Mouse (Mus musculus) fibroblast of lung, adult 2 months (primary cell): ENCODE measurements around the gene Fam181a.

Source experiments
- DNase-seq: peaks from one replicate; pipeline ENCODE4 v3.0.0-alpha.2; 2011; ENCODE audit warnings: low read depth

The Fam181a gene

GRCm38 (mm10) chr12:103310744-103311267, at the start of gene Fam181a:
Gene Fam181a, plus strand, starts transcription at chr12:103310975.
- no peak for DNase-seq

- no peak for DNase-seq
These were observed 48.5 kb upstream of the Fam181a start for GRCm38 (mm10) chr12:103262017-103262865.

GRCm38 (mm10) chr12:103266605-103267004, 44.2 kb upstream of the Fam181a start:
- no peak for DNase-seq

- DNase-seq = no peak
These were observed 38.6 kb upstream of the Fam181a start for GRCm38 (mm10) chr12:103272176-103272575.

- DNase-seq = no peak
These were observed 37.7 kb upstream of the Fam181a start for GRCm38 (mm10) chr12:103273051-103273450.

- DNase-seq = no peak
These were observed 37.0 kb upstream of the Fam181a start for GRCm38 (mm10) chr12:103273732-103274131.

GRCm38 (mm10) chr12:103276422-103276821, 34.4 kb upstream of the Fam181a start:
- no peak for DNase-seq

GRCm38 (mm10) chr12:103281491-103281890, 29.3 kb upstream of the Fam181a start:
- no peak for DNase-seq

- no peak for DNase-seq
These were observed 28.9 kb upstream of the Fam181a start for GRCm38 (mm10) chr12:103281912-103282311.

GRCm38 (mm10) chr12:103282936-103283335, 27.8 kb upstream of the Fam181a start:
- no peak for DNase-seq

- DNase-seq = no peak
These were observed 27.4 kb upstream of the Fam181a start for GRCm38 (mm10) chr12:103283411-103283810.

GRCm38 (mm10) chr12:103287276-103287675, 23.5 kb upstream of the Fam181a start:
- DNase-seq = no peak

- DNase-seq = no peak
These were observed 18.4 kb upstream of the Fam181a start for GRCm38 (mm10) chr12:103292366-103292765.

GRCm38 (mm10) chr12:103296292-103296691, 14.5 kb upstream of the Fam181a start:
- no peak for DNase-seq

- DNase-seq = no peak
These were observed 10.3 kb upstream of the Fam181a start for GRCm38 (mm10) chr12:103300493-103300892.

- no peak for DNase-seq
These were observed 9.1 kb upstream of the Fam181a start for GRCm38 (mm10) chr12:103301645-103302044.

- no peak for DNase-seq
These were observed 7.8 kb upstream of the Fam181a start for GRCm38 (mm10) chr12:103302960-103303359.

- no peak for DNase-seq
These were observed 4.6 kb upstream of the Fam181a start for GRCm38 (mm10) chr12:103306224-103306623.

- no peak for DNase-seq
These were observed 4.1 kb upstream of the Fam181a start for GRCm38 (mm10) chr12:103306720-103307119.

- DNase-seq = no peak
These were observed 1.1 kb downstream of the Fam181a start for GRCm38 (mm10) chr12:103311921-103312320.

- no peak for DNase-seq
These were observed 2.5 kb downstream of the Fam181a start for GRCm38 (mm10) chr12:103313274-103313673.

GRCm38 (mm10) chr12:103313871-103314639, 3.3 kb downstream of the Fam181a start:
- DNase-seq = no peak
